Mouse (Mus musculus): ENCODE data around the gene Cdc42ep1.

Cdc42ep1 gene

GRCm38 (mm10) chr15:78849485-78849884, 7.1 kb downstream of the Cdc42ep1 start:
- no peak for DNase-seq (ENCODE audit: low read depth)

- DNase-seq (ENCODE audit: low read depth), result no peak
Measured at GRCm38 (mm10) chr15:78850059-78850824, 7.8 kb downstream of the Cdc42ep1 start.

GRCm38 (mm10) chr15:78850944-78851343, 8.5 kb downstream of the Cdc42ep1 start:
- DNase-seq (ENCODE audit: low read depth), result no peak

GRCm38 (mm10) chr15:78851505-78852153, 9.2 kb downstream of the Cdc42ep1 start:
- DNase-seq (ENCODE audit: low read depth), result peak; percentile 93

- DNase-seq (ENCODE audit: low read depth), result no peak
Measured at GRCm38 (mm10) chr15:78855303-78855965, 13.0 kb downstream of the Cdc42ep1 start, which contains the start of gene Lgals2. Lgals2 (minus strand) TSS chr15:78855529.

GRCm38 (mm10) chr15:78857009-78857408, 14.6 kb downstream of the Cdc42ep1 start:
- DNase-seq (ENCODE audit: low read depth), result no peak

- no peak for DNase-seq (ENCODE audit: low read depth)
Measured at GRCm38 (mm10) chr15:78859311-78859710, 16.9 kb downstream of the Cdc42ep1 start.

GRCm38 (mm10) chr15:78859714-78860113, 17.3 kb downstream of the Cdc42ep1 start:
- no peak for DNase-seq (ENCODE audit: low read depth)

- no peak for DNase-seq (ENCODE audit: low read depth)
Measured at GRCm38 (mm10) chr15:78862280-78862679, 19.9 kb downstream of the Cdc42ep1 start.

GRCm38 (mm10) chr15:78863154-78863553, 20.7 kb downstream of the Cdc42ep1 start:
- no peak for DNase-seq (ENCODE audit: low read depth)

- DNase-seq (ENCODE audit: low read depth), result no peak
Measured at GRCm38 (mm10) chr15:78863852-78864253, 21.4 kb downstream of the Cdc42ep1 start.

GRCm38 (mm10) chr15:78868398-78868797, 26.0 kb downstream of the Cdc42ep1 start:
- DNase-seq (ENCODE audit: low read depth), result no peak

- DNase-seq (ENCODE audit: low read depth), result no peak
Measured at GRCm38 (mm10) chr15:78868826-78869233, 26.4 kb downstream of the Cdc42ep1 start.

GRCm38 (mm10) chr15:78869775-78870174, 27.4 kb downstream of the Cdc42ep1 start:
- peak; percentile 53 for DNase-seq (ENCODE audit: low read depth)

GRCm38 (mm10) chr15:78872021-78872608, 29.7 kb downstream of the Cdc42ep1 start:
- no peak for DNase-seq (ENCODE audit: low read depth)

GRCm38 (mm10) chr15:78873803-78874435, 31.5 kb downstream of the Cdc42ep1 start:
- no peak for DNase-seq (ENCODE audit: low read depth)

- DNase-seq (ENCODE audit: low read depth), result no peak
Measured at GRCm38 (mm10) chr15:78874989-78875388, 32.6 kb downstream of the Cdc42ep1 start.

GRCm38 (mm10) chr15:78875537-78875936, 33.1 kb downstream of the Cdc42ep1 start:
- DNase-seq (ENCODE audit: low read depth), result no peak

GRCm38 (mm10) chr15:78876258-78876696, 33.9 kb downstream of the Cdc42ep1 start:
- DNase-seq (ENCODE audit: low read depth), result no peak

- DNase-seq (ENCODE audit: low read depth), result peak; percentile 95
Measured at GRCm38 (mm10) chr15:78876991-78877809, 34.8 kb downstream of the Cdc42ep1 start, which contains the start of gene Gga1. Gga1 (plus strand) TSS chr15:78877190.
